Mouse (Mus musculus) layer of hippocampus, adult 18-20 months (tissue): ENCODE results near the gene Stambpl1. TPM values are rescaled to one million over a fixed set of nuclear protein-coding genes. Genes with fewer than 3 reads are reported as not detected.

Experiments
- DNase-seq, 2 experiments: peaks; one replicate each; pipeline ENCODE4 v3.0.0; 2022; ENCODE audit warnings: low spot score in 2 of 2
- total RNA-seq, 2 experiments: library from RNA; stranded (reverse); gene quantifications; 2 replicates each; pipeline ENCODE4 v1.2.3; 2021

Gene Stambpl1
- total RNA-seq, 2 experiments from 2014 or later = 19.8 to 20.9 TPM

DNA sequence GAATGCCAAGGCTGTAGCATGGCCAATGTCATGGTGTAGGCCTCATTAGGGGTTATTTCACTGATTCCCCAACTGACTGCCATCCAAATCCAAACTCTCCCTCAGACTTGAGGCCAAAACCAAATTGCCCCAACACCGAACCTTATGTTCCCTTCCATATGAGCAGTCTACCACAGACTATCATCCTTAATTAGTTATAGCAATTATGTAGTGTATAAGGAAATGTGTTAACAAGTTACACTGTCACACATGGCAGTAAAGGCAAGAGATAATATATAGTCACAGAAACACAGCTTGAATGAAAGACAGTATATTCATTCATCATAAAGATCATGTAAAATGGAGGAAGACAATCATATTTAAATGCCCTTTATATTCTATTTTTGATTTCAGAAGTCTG lies 81.0 kb downstream of the Stambpl1 start:
- DNase-seq = no peak

GRCm38 (mm10) chr19:34278078-34278477 lies 86.0 kb downstream of the Stambpl1 start:
- no peak for DNase-seq

DNA sequence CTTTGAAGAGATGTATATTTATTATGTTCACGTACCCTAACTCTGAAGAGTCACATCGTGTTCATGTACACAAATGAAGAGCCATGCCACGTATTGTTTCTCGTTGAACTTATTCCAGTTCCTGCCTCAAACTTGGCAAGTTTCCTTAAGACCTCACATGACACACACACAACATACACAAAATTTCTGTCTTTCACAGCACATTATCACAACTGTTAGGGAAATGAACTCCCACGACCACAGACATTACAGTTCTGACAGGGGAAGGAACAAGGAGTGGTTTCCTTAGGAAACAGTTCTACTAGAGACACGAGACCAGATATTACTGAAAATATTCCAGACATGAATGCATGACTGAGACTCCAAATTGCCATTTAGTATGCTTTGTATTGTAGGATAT lies 91.6 kb downstream of the Stambpl1 start:
- no peak for DNase-seq

DNA sequence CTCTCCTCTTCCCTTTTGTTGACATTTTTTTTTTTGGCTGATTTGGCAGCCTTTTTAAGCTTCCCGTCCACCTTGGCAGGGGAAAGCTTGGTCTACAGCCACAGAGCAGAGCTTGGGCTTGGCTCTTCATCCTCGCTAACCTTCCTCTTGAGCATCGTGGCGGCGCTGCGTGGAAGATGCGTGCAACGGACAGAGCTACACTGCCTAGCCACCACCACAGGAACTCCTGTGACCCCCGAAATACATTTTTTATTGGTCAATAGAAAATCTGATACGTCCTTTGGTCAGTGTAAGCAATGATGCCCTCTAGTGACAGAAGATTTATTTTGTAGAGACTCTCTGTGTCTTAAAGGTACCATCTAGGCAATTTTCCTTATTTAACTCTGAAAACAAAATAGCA lies 92.4 kb downstream of the Stambpl1 start:
- DNase-seq = no peak

- no peak for DNase-seq
Measured at GRCm38 (mm10) chr19:34284826-34285225, 92.8 kb downstream of the Stambpl1 start.

GRCm38 (mm10) chr19:34287221-34287620 lies 95.2 kb downstream of the Stambpl1 start:
- DNase-seq = no peak

GRCm38 (mm10) chr19:34287656-34288415 lies 95.8 kb downstream of the Stambpl1 start:
- no peak for DNase-seq

- no peak for DNase-seq
Measured at GRCm38 (mm10) chr19:34288696-34289095, 96.7 kb downstream of the Stambpl1 start.

Other genes with a start within 250 kb of the Stambpl1 start
- not detected for gene Lipf, start 231.0 kb upstream of the Stambpl1 start, total RNA-seq
- gene Lipk, start 183.9 kb upstream of the Stambpl1 start, total RNA-seq = not detected
- gene Lipn, start 124.9 kb upstream of the Stambpl1 start, total RNA-seq = not detected
- gene Lipm, start 91.3 kb upstream of the Stambpl1 start, total RNA-seq = under 1 TPM; 0.23 to 0.35 TPM
- not detected for gene Ankrd22, start 26.2 kb upstream of the Stambpl1 start, total RNA-seq
- gene Acta2, start 63.4 kb downstream of the Stambpl1 start, total RNA-seq = 1 to 10 TPM; 7.0 to 9.8 TPM
- gene Fas, start 98.4 kb downstream of the Stambpl1 start, total RNA-seq = 1 to 10 TPM; 1.4 to 3.1 TPM